Mouse (Mus musculus): ENCODE measurements around the gene Kif5a.

- TF ChIP-seq CHD2 (IDR thresholded peaks at IDR 0.05; ENCODE audit: low read depth, low read length) (no peak), MAFK (IDR thresholded peaks at IDR 0.05; ENCODE audit: insufficient read depth, low read depth, low read length) (peak; percentile 73), ZNF384 (IDR thresholded peaks at IDR 0.05; ENCODE audit: low read depth, low read length) (no peak), ZC3H11A (IDR thresholded peaks at IDR 0.05; ENCODE audit: borderline replicate concordance, low read depth, low read length) (no peak)
Measured at GRCm38 (mm10) chr10:127226318-127226895, 36.7 kb downstream of the Kif5a start.

Measured in ES-E14 (cell line).